Mouse (Mus musculus) G1E (cell line): ENCODE results near the gene Mrgbp. TPM values are rescaled to one million over a fixed set of nuclear protein-coding genes. Genes with fewer than 3 reads are reported as not detected.
A peak's percentile ranks its signal among the peaks of the same experiment; 100 is the strongest.

Experiments used
- ATAC-seq: 2 replicates; pipeline ENCODE4 v1.8.0; 2016; ENCODE audit warnings: mild to moderate bottlenecking; ENCODE audit not compliant: insufficient number of reproducible peaks, poor library complexity, low FRiP score, severe bottlenecking; ENCODE audit errors: extremely low read depth
- DNase-seq: peaks from one replicate; pipeline ENCODE4 v3.0.0; 2012; ENCODE audit warnings: low spot score
- H3K27me3 ChIP-seq: 2 replicates; pipeline ENCODE4 v1.6.1; 2012; ENCODE audit warnings: mild to moderate bottlenecking, low read length, inconsistent platforms; ENCODE audit not compliant: insufficient read depth
- H3K36me3 ChIP-seq: replicated peaks from 2 replicates; pipeline ENCODE3; 2012; ENCODE audit warnings: mild to moderate bottlenecking, inconsistent platforms
- H3K4me1 ChIP-seq: 2 replicates; pipeline ENCODE4 v1.6.1; 2012; ENCODE audit warnings: low read depth, low read length, inconsistent platforms, mixed read lengths; ENCODE audit not compliant: insufficient read depth
- H3K4me3 ChIP-seq: 2 replicates; pipeline ENCODE4 v1.5.1; 2012; ENCODE audit warnings: low read depth, mild to moderate bottlenecking, inconsistent platforms, low read length, moderate library complexity, mixed read lengths
- H3K9me3 ChIP-seq: replicated peaks from 2 replicates; pipeline ENCODE4 v1.6.1; 2012; ENCODE audit warnings: inconsistent platforms
- CTCF ChIP-seq: IDR thresholded peaks from 2 replicates; pipeline ENCODE4 v1.5.1; 2012; ENCODE audit warnings: low read depth, low read length, inconsistent platforms, mixed read lengths
- GATA1 ChIP-seq: IDR thresholded peaks from 2 replicates; pipeline ENCODE4 v1.6.1; 2012; ENCODE audit warnings: borderline replicate concordance, low read length, inconsistent platforms, mixed read lengths
- GATA2 ChIP-seq: IDR thresholded peaks from 2 replicates; pipeline ENCODE4 v1.6.1; 2012; ENCODE audit warnings: low read depth, low read length, inconsistent platforms, borderline replicate concordance
- POLR2AphosphoS5 ChIP-seq: IDR thresholded peaks from 2 replicates; pipeline ENCODE4 v1.6.1; 2012; ENCODE audit warnings: low read depth, low read length, inconsistent platforms; ENCODE audit not compliant: insufficient replicate concordance
- TAL1 ChIP-seq: conservative IDR thresholded peaks from 2 replicates; pipeline ENCODE4 v1.6.1; 2012; ENCODE audit warnings: low read depth, low read length, inconsistent platforms, mixed read lengths
- polyA plus RNA-seq: library from polyadenylated mRNA; stranded (reverse); fragments of >175 nt; gene quantifications from 2 replicates; pipeline ENCODE4 v1.2.3, GENCODE M21; 2012
- total RNA-seq, 2 experiments: library from RNA; stranded (forward) in 1 of 2; stranded (reverse) in 1 of 2; fragments of 200-1000 nt in 1 of 2; fragments of >200 nt in 1 of 2; fragmentation: Nextera tagmentation in 1 of 2; gene quantifications; 2 replicates each; pipeline ENCODE4 v1.2.3; 2014 to 2017

Gene Mrgbp
- total and polyA plus RNA-seq, 3 experiments = 18.6 to 35.5 (median 19.5) TPM

- peak overlapping the region; percentile 100 for H3K4me3 ChIP-seq
- TF ChIP-seq POLR2AphosphoS5 (no peak), GATA2 (no peak), TAL1 (no peak), CTCF (no peak), GATA1 (no peak)
- ATAC-seq (no peak), DNase-seq (no peak)
- no peaks in the 10 kb centered on the region for H3K27me3 ChIP-seq
- H3K9me3 ChIP-seq = no peaks in the 10 kb centered on the region
- H3K4me1 ChIP-seq = peaks cover 50% of the 10 kb centered on the region
- H3K36me3 ChIP-seq = peaks cover 77% of the 10 kb centered on the region
Observed at GRCm38 (mm10) chr2:180588736-180589122, 7.6 kb downstream of the Mrgbp start.

DNA sequence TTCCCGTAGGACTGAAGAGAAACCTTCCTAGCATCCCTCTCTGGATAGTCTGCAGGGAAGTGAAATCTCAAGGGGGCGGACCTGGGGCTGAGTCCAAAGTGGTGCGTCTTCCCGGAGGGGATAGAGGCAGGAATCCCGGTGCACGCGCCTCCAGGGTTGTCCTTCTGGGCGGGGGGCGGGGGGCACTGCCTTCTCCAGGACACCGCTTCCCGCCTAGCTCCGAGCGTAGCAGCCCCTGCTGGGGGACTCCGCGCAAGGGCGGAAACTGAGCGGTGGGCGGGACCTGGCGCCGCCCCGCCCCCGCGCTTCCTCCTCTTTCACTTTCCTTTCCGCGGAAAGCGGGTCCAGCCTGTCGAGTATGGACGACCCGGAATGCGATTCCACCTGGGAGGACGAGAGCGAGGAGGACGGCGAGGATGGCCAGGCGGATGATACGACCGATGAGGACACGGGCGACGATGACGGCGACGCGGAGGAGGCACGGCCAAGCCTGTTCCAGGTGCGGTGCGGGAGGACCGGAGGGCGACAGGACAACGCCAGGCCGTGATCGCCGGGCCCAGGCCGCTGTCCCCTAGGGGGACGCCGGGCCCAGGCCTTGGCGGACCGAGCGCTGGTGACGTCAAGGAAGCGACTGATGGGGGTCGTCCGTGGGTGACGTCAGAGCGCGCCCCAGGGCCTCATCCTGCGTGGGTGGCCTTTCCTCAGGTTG lies 8.2 kb downstream of the Mrgbp start, which contains the start of gene Ogfr:
Ogfr (plus strand) TSS at position 123 of the 709 bp plus-strand sequence.
- Histone ChIP-seq H3K9me3 (no peaks in the 10 kb centered on the region), H3K4me3 (peak within 1 kb of the TSS; percentile 100), H3K27me3 (no peaks in the 10 kb centered on the region), H3K4me1 (peaks cover 47% of the 10 kb centered on the region), H3K36me3 (peaks cover 77% of the 10 kb centered on the region)
- TF ChIP-seq TAL1 = no peak
- no peak for TF ChIP-seq CTCF
- TF ChIP-seq GATA1 = no peak
- TF ChIP-seq POLR2AphosphoS5 = no peak
- TF ChIP-seq GATA2 = no peak
- DNase-seq (peak; percentile 94), ATAC-seq (peak; percentile 68)

DNA sequence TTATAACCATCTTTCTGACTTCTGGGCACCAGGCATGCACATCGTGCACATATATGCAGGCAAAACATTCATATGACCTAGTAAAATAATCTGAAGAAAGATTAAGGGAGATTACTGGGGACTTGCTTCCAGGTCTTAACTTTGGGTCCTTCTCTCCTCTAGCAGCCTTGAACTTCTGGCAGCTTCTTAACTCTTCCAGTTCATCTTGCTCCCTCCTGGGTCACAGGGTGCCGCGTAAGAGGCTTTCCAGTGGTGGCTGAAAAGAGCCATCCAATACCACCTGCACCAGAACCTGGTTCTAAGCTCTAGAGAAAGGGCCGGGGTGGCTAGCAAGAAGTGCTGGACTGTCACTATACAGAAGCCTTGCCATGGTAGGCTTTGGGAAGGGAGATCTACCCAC lies 16.4 kb downstream of the Mrgbp start, which contains the start of gene Col9a3:
Col9a3 (plus strand) TSS at position 301 of the 400 bp plus-strand sequence.
- TF ChIP-seq GATA1 = no peak
- no peak for TF ChIP-seq POLR2AphosphoS5
- TF ChIP-seq TAL1 = no peak
- TF ChIP-seq GATA2 = no peak
- TF ChIP-seq CTCF = no peak
- H3K4me1 ChIP-seq = peaks cover 2% of the 10 kb centered on the region; the same call in 1 of the 2 replicates
- H3K4me3 ChIP-seq = no peak within 1 kb of the TSS
- H3K27me3 ChIP-seq = peaks cover 23% of the 10 kb centered on the region
- no peak for DNase-seq
- no peaks in the 10 kb centered on the region for H3K9me3 ChIP-seq
- H3K36me3 ChIP-seq = peaks cover 47% of the 10 kb centered on the region
- ATAC-seq = no peak

- no peaks in the 10 kb centered on the region for H3K9me3 ChIP-seq
- H3K36me3 ChIP-seq = peaks cover 39% of the 10 kb centered on the region
- peaks cover 28% of the 10 kb centered on the region for H3K27me3 ChIP-seq
- H3K4me1 ChIP-seq = peaks cover 2% of the 10 kb centered on the region; the same call in 1 of the 2 replicates
- DNase-seq = no peak
- no peak for TF ChIP-seq CTCF
- TF ChIP-seq GATA1 = no peak
- no peak for TF ChIP-seq GATA2
- no peak for TF ChIP-seq TAL1
- no peak for TF ChIP-seq POLR2AphosphoS5
- no peak for ATAC-seq
- H3K4me3 ChIP-seq = no peak overlapping the region
Observed at GRCm38 (mm10) chr2:180598157-180598705, 17.1 kb downstream of the Mrgbp start.

DNA sequence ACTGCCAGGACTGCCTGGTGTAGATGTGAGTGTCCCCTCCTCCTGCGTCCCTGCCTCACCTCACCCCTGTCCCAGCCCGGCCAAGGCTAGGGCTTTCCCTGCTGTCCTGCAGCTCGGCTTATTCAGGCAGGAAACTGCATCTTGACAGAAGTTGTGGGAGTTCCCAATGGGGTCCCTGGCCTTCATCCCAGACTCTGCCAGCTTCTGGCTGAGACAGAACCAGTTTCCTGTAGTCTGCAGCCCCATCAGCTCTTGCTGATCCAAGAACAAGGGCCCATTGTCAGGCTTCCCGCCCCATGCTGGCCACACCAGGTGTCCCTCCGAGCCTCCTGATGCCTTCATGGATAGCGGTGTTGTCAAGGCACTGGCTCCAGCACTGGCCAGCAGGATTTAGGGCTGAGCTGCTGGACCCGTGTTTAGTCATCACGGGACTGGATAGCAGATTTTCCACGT lies 19.5 kb downstream of the Mrgbp start:
- Histone ChIP-seq H3K4me3 (no peak overlapping the region), H3K36me3 (peaks cover 17% of the 10 kb centered on the region), H3K9me3 (no peaks in the 10 kb centered on the region)

DNA sequence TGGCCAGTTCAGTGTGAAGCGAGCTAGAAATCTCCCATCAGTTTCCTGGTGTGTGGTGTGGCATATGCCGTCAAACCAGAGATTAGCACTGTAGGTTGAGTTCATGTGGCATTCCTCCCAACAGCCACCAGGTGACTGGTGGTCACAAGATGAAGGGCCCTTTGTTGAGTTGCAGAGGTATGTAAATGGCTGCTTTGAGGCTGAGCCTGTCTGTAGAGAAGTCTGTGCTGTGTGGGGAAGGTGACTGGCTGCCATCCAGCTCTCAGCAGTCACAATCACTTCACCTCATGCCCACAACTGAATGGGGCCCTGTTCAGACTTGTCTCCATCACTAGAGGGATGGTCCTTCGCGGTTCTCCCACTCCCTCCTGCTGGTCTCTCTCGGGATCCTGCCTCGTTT lies 23.7 kb downstream of the Mrgbp start:
- H3K4me1 ChIP-seq = no peaks in the 10 kb centered on the region; the same call in 1 of the 2 replicates
- TF ChIP-seq TAL1 (no peak), CTCF (no peak)
- ATAC-seq = no peak
- DNase-seq = no peak
- H3K9me3 ChIP-seq = no peaks in the 10 kb centered on the region
- H3K4me3 ChIP-seq = no peak overlapping the region
- H3K36me3 ChIP-seq = no peaks in the 10 kb centered on the region
- peaks cover 64% of the 10 kb centered on the region for H3K27me3 ChIP-seq

More for the DNA sequence above, 19.5 kb downstream of the Mrgbp start:
- peaks cover 45% of the 10 kb centered on the region for H3K27me3 ChIP-seq
- no peak for TF ChIP-seq GATA2
- TF ChIP-seq GATA1 = no peak
- TF ChIP-seq POLR2AphosphoS5 = no peak
- TF ChIP-seq TAL1 = no peak
- TF ChIP-seq CTCF = no peak
- no peaks in the 10 kb centered on the region; the same call in 1 of the 2 replicates for H3K4me1 ChIP-seq
- ATAC-seq (no peak), DNase-seq (no peak)
